Mouse (Mus musculus): Measurements from ENCODE around the gene Tmem200a.

- TF ChIP-seq CTCF (IDR thresholded peaks at IDR 0.05; ENCODE audit: low read depth, low read length): no peak
- no peak for TF ChIP-seq POLR2A (IDR thresholded peaks at IDR 0.05; ENCODE audit: insufficient read depth, low read length)
- TF ChIP-seq EP300 (IDR thresholded peaks at IDR 0.05; ENCODE audit: insufficient read depth, low read depth, low read length): no peak
These were observed 149.9 kb downstream of the Tmem200a start for GRCm38 (mm10) chr10:25928861-25929368.
